8 mouse cellular contexts compared by ENCODE assay signal in the genomic region with DNA sequence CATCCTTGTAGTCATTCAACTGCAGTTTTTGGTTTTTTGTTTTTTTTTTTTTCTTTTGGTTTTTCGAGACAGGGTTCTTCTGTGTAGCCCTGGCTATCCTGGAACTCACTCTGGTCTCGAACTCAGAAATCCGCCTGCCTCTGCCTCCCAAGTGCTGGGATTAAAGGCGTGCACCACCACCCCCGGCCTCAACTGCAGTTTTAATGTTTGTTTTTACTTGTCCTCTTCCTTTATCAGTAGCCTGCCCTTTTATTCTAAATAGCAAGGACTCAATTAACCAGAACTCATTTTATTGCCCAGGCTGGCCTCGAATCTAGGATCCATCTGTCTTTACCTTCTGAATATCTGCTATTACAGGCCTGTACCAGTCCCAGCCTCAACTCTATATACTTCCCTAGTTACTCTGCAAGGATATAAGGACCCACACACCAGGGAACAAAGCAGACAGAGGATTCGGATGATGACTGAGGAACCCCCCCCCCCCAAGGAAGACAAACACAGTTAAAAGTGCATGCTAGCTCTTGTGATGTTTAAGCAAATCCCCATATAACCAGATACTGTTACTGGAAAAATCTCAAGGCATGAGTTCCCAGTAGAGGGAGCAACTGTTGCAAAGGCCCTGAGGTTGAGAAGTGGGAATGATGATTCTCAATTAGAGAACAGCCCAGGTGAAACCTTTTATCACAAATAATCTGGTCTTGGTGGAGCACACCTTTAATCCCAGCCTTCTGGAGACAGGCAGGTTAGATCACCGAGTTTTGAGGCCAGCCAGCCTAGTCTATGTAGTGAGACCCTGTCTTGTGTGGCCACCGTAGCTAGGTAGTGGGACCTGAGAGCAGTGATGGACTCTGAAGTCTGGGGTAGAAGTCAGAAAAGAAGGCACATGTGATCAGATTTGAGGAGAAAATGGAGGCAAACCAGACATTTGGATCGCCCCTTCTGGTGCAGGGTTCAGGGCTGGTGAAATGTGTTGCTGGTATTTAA. TPM values are rescaled to one million over a fixed set of nuclear protein-coding genes. Genes with fewer than 3 reads are reported as not detected.
A peak's percentile ranks its signal among the peaks of the same experiment; 100 is the strongest.
DNase-seq lines count a peak whose midpoint lies in the region; ATAC-seq and TF ChIP-seq lines count a peak whose summit lies in the region.

No protein-coding gene starts in this region.

- peak overlapping the region; percentile 99 for H3K9ac ChIP-seq in embryonic facial prominence, embryonic 11.5 days (replicated peaks; ENCODE audit: low read length)
- peak overlapping the region; percentile 99 for H3K9ac ChIP-seq in intestine, embryonic 15.5 days
- H3K9ac ChIP-seq in neural tube, embryonic 13.5 days = peak overlapping the region; percentile 98

- peaks cover 24% of the 10 kb centered on the region for H3K36me3 ChIP-seq in embryonic facial prominence, embryonic 11.5 days (replicated peaks; ENCODE audit: control insufficient read depth, insufficient read depth, low read depth, low read length)
- peaks cover 39% of the 10 kb centered on the region for H3K36me3 ChIP-seq in intestine, embryonic 15.5 days
- peaks cover 43% of the 10 kb centered on the region for H3K36me3 ChIP-seq in neural tube, embryonic 13.5 days

- H3K4me1 ChIP-seq in embryonic facial prominence, embryonic 11.5 days (ENCODE audit: control insufficient read depth, insufficient read depth, low read length) = peaks cover 10% of the 10 kb centered on the region
- H3K4me1 ChIP-seq in intestine, embryonic 15.5 days (replicated peaks) = peaks cover 21% of the 10 kb centered on the region
- peaks cover 57% of the 10 kb centered on the region for H3K4me1 ChIP-seq in neural tube, embryonic 13.5 days (replicated peaks)

- WGBS in embryonic facial prominence, embryonic 11.5 days = 71% methylated on average over 10 of the region's 10 CpGs
- 52% methylated on average over 10 of the region's 10 CpGs for WGBS in intestine, embryonic 15.5 days
- 63% methylated on average over 10 of the region's 10 CpGs for WGBS in neural tube, embryonic 13.5 days

- peak overlapping the region; percentile 59 for H3K4me2 ChIP-seq in embryonic facial prominence, embryonic 11.5 days (ENCODE audit: low read depth, low read length)
- peak overlapping the region; percentile 55 for H3K4me2 ChIP-seq in intestine, embryonic 15.5 days (replicated peaks)
- peak overlapping the region; percentile 65 for H3K4me2 ChIP-seq in neural tube, embryonic 13.5 days

- H3K9me3 ChIP-seq in embryonic facial prominence, embryonic 11.5 days (replicated peaks; ENCODE audit: control insufficient read depth, low read length) = no peaks in the 10 kb centered on the region
- no peaks in the 10 kb centered on the region for H3K9me3 ChIP-seq in intestine, embryonic 15.5 days
- H3K9me3 ChIP-seq in neural tube, embryonic 13.5 days = no peaks in the 10 kb centered on the region

- H3K27me3 ChIP-seq in embryonic facial prominence, embryonic 11.5 days (ENCODE audit: control insufficient read depth, insufficient read depth, low read length) = no peaks in the 10 kb centered on the region
- H3K27me3 ChIP-seq in intestine, embryonic 15.5 days (replicated peaks) = no peaks in the 10 kb centered on the region
- no peaks in the 10 kb centered on the region for H3K27me3 ChIP-seq in neural tube, embryonic 13.5 days

- no peak for DNase-seq in layer of hippocampus, adult 2 months (ENCODE audit: low spot score in 2 of 2)
- DNase-seq in layer of hippocampus, postnatal 14 days (ENCODE audit: low spot score in 2 of 2) = no peak
- DNase-seq in embryonic facial prominence, embryonic 11.5 days (ENCODE audit: low spot score) = no peak
- DNase-seq in spleen, adult 18-20 months = no peak
- no peak for DNase-seq in embryo, embryonic 10.5 days (ENCODE audit: low spot score)
- no peak for DNase-seq in urinary bladder, postnatal 36 days (ENCODE audit: low spot score in 2 of 2)

- H3K27ac ChIP-seq in layer of hippocampus, adult 2 months = peak overlapping the region; percentile 98
- H3K27ac ChIP-seq in embryonic facial prominence, embryonic 11.5 days (replicated peaks; ENCODE audit: low read depth, low read length) = peak overlapping the region; percentile 90
- peak overlapping the region; percentile 91 for H3K27ac ChIP-seq in intestine, embryonic 15.5 days
- H3K27ac ChIP-seq in neural tube, embryonic 13.5 days (replicated peaks) = peak overlapping the region; percentile 97

- peak; percentile 52 for TF ChIP-seq CTCF in layer of hippocampus, adult 2 months (conservative IDR thresholded peaks at IDR 0.05)

- peak overlapping the region; percentile 87 for H3K4me3 ChIP-seq in layer of hippocampus, adult 2 months
- H3K4me3 ChIP-seq in embryonic facial prominence, embryonic 11.5 days (ENCODE audit: low read depth, low read length) = peak overlapping the region; percentile 97
- peak overlapping the region; percentile 94 for H3K4me3 ChIP-seq in intestine, embryonic 15.5 days (replicated peaks)
- H3K4me3 ChIP-seq in neural tube, embryonic 13.5 days = peak overlapping the region; percentile 91

- no peak for ATAC-seq in embryonic facial prominence, embryonic 11.5 days (replicated peaks; ENCODE audit: insufficient number of reproducible peaks, low FRiP score, low TSS enrichment, low read depth)
- no peak for ATAC-seq in intestine, embryonic 15.5 days
- ATAC-seq in neural tube, embryonic 13.5 days (ENCODE audit: low read depth) = no peak

RNA-seq across cellular contexts. Expression of gene Gadd45gip1, which starts 1.7 kb away (rescaled TPM):
- total RNA-seq in layer of hippocampus, adult 2 months (2021) = 10 to 100 TPM; 23.3 to 26.1 TPM
- 10 to 100 TPM; 19.4 to 20.4 TPM for total RNA-seq in layer of hippocampus, postnatal 14 days (2021)
- polyA plus RNA-seq in embryonic facial prominence, embryonic 11.5 days (2014; fragmentation: Nextera tagmentation; extraction: Ambion mirVana) = 41.5 and 42.3 TPM in 2 replicates
- polyA plus RNA-seq in intestine, embryonic 15.5 days (2015; fragmentation: Nextera tagmentation; extraction: Ambion mirVana) = 61.7 and 62.6 TPM in 2 replicates
- polyA plus RNA-seq in neural tube, embryonic 13.5 days (2015; fragmentation: Nextera tagmentation; extraction: Ambion mirVana) = 35.1 and 39.8 TPM in 2 replicates

RNA-seq across cellular contexts. Expression of gene Rad23a, which starts 7.4 kb away (rescaled TPM):
- total RNA-seq in layer of hippocampus, adult 2 months (2021) = 10 to 100 TPM; 63.4 to 75.9 TPM
- 10 to 100 TPM; 59.4 to 64.8 TPM for total RNA-seq in layer of hippocampus, postnatal 14 days (2021)
- 79.6 and 88.2 TPM in 2 replicates for polyA plus RNA-seq in embryonic facial prominence, embryonic 11.5 days (2014; fragmentation: Nextera tagmentation; extraction: Ambion mirVana)
- polyA plus RNA-seq in intestine, embryonic 15.5 days (2015; fragmentation: Nextera tagmentation; extraction: Ambion mirVana) = 102 and 106 TPM in 2 replicates
- 69.9 and 74.2 TPM in 2 replicates for polyA plus RNA-seq in neural tube, embryonic 13.5 days (2015; fragmentation: Nextera tagmentation; extraction: Ambion mirVana)

RNA-seq across cellular contexts. Expression of gene Dand5, which starts 10.4 kb away (rescaled TPM):
- total RNA-seq in layer of hippocampus, adult 2 months (2021) = 10 to 100 TPM; 11.9 TPM
- 1 to 10 TPM; 7.4 to 8.6 TPM for total RNA-seq in layer of hippocampus, postnatal 14 days (2021)
- 3.6 and 3.8 TPM in 2 replicates for polyA plus RNA-seq in embryonic facial prominence, embryonic 11.5 days (2014; fragmentation: Nextera tagmentation; extraction: Ambion mirVana)
- 4.5 and 5.3 TPM in 2 replicates for polyA plus RNA-seq in intestine, embryonic 15.5 days (2015; fragmentation: Nextera tagmentation; extraction: Ambion mirVana)
- polyA plus RNA-seq in neural tube, embryonic 13.5 days (2015; fragmentation: Nextera tagmentation; extraction: Ambion mirVana) = 12.3 and 12.8 TPM in 2 replicates

RNA-seq across cellular contexts. Expression of gene Calr, which starts 13.7 kb away (rescaled TPM):
- 100 to 1,000 TPM; 457 to 504 TPM for total RNA-seq in layer of hippocampus, adult 2 months (2021)
- 100 to 1,000 TPM; 453 to 590 TPM for total RNA-seq in layer of hippocampus, postnatal 14 days (2021)
- 815 and 826 TPM in 2 replicates for polyA plus RNA-seq in embryonic facial prominence, embryonic 11.5 days (2014; fragmentation: Nextera tagmentation; extraction: Ambion mirVana)
- 1,038 and 1,157 TPM in 2 replicates for polyA plus RNA-seq in intestine, embryonic 15.5 days (2015; fragmentation: Nextera tagmentation; extraction: Ambion mirVana)
- 766 and 971 TPM in 2 replicates for polyA plus RNA-seq in neural tube, embryonic 13.5 days (2015; fragmentation: Nextera tagmentation; extraction: Ambion mirVana)

RNA-seq across cellular contexts. Expression of gene Farsa, which starts 23.7 kb away (rescaled TPM):
- 10 to 100 TPM; 49.7 to 58.0 TPM for total RNA-seq in layer of hippocampus, adult 2 months (2021)
- total RNA-seq in layer of hippocampus, postnatal 14 days (2021) = 10 to 100 TPM; 55.3 to 58.4 TPM
- polyA plus RNA-seq in embryonic facial prominence, embryonic 11.5 days (2014; fragmentation: Nextera tagmentation; extraction: Ambion mirVana) = 73.0 and 85.7 TPM in 2 replicates
- polyA plus RNA-seq in intestine, embryonic 15.5 days (2015; fragmentation: Nextera tagmentation; extraction: Ambion mirVana) = 83.1 and 92.7 TPM in 2 replicates
- 102 and 104 TPM in 2 replicates for polyA plus RNA-seq in neural tube, embryonic 13.5 days (2015; fragmentation: Nextera tagmentation; extraction: Ambion mirVana)
